Mouse (Mus musculus): Measurements from ENCODE around the gene Alx3. TPM values are rescaled to one million over a fixed set of nuclear protein-coding genes. Genes with fewer than 3 reads are reported as not detected.
A peak's percentile ranks its signal among the peaks of the same experiment; 100 is the strongest.

The Alx3 gene
- polyA plus RNA-seq, 1 experiment from 2014 or later, result not detected

GRCm38 (mm10) chr3:107582130-107582874 lies 12.5 kb upstream of the Alx3 start:
- H3K9ac ChIP-seq (replicated peaks; ENCODE audit: low read depth), result no peak overlapping the region
- DNase-seq (ENCODE audit: low spot score), result no peak
- 4% methylated on average over 18 of the region's 18 CpGs for WGBS
- H3K4me3 ChIP-seq (ENCODE audit: low read depth, low read length), result peak overlapping the region; percentile 27
- no peak for TF ChIP-seq CTCF (IDR thresholded peaks at IDR 0.05)
- TF ChIP-seq EP300 (IDR thresholded peaks at IDR 0.05), result no peak
- ATAC-seq, result no peak
- H3K27ac ChIP-seq (ENCODE audit: low read length), result no peak overlapping the region
- H3K27me3 ChIP-seq (replicated peaks; ENCODE audit: insufficient read depth, low read length), result peaks cover 61% of the 10 kb centered on the region
- peak overlapping the region; percentile 54 for H3K4me2 ChIP-seq (replicated peaks; ENCODE audit: low read depth, low read length)
- no peaks in the 10 kb centered on the region for H3K36me3 ChIP-seq (ENCODE audit: insufficient read depth, low read length)
- H3K9me3 ChIP-seq (ENCODE audit: low read length), result no peaks in the 10 kb centered on the region
- H3K4me1 ChIP-seq (ENCODE audit: insufficient read depth, low read depth, low read length), result no peaks in the 10 kb centered on the region; the same call in 1 of the 2 replicates

GRCm38 (mm10) chr3:107582875-107583767 lies 11.7 kb upstream of the Alx3 start:
- no peak overlapping the region for H3K27ac ChIP-seq (ENCODE audit: low read length)
- H3K9ac ChIP-seq (replicated peaks; ENCODE audit: low read depth), result no peak overlapping the region

GRCm38 (mm10) chr3:107583893-107584292 lies 10.9 kb upstream of the Alx3 start:
- ATAC-seq, result no peak

More at GRCm38 (mm10) chr3:107582875-107583767, 11.7 kb upstream of the Alx3 start:
- no peak for ATAC-seq
- Histone ChIP-seq H3K27me3 (replicated peaks; ENCODE audit: insufficient read depth, low read length) (peaks cover 61% of the 10 kb centered on the region), H3K4me3 (ENCODE audit: low read depth, low read length) (peak overlapping the region; percentile 27), H3K9me3 (ENCODE audit: low read length) (no peaks in the 10 kb centered on the region), H3K4me2 (replicated peaks; ENCODE audit: low read depth, low read length) (peak overlapping the region; percentile 54), H3K4me1 (ENCODE audit: insufficient read depth, low read depth, low read length) (no peaks in the 10 kb centered on the region; the same call in 1 of the 2 replicates), H3K36me3 (ENCODE audit: insufficient read depth, low read length) (no peaks in the 10 kb centered on the region)
- 2% methylated on average over 65 of the region's 65 CpGs for WGBS
- TF ChIP-seq CTCF (IDR thresholded peaks at IDR 0.05) (no peak), EP300 (IDR thresholded peaks at IDR 0.05) (no peak)
- no peak for DNase-seq (ENCODE audit: low spot score)

GRCm38 (mm10) chr3:107586504-107586903 lies 8.3 kb upstream of the Alx3 start:
- peaks cover 44% of the 10 kb centered on the region for H3K27me3 ChIP-seq (replicated peaks; ENCODE audit: insufficient read depth, low read length)
- H3K4me1 ChIP-seq (ENCODE audit: insufficient read depth, low read depth, low read length), result no peaks in the 10 kb centered on the region; the same call in 1 of the 2 replicates
- no peaks in the 10 kb centered on the region for H3K36me3 ChIP-seq (ENCODE audit: insufficient read depth, low read length)
- H3K4me2 ChIP-seq (replicated peaks; ENCODE audit: low read depth, low read length), result no peak overlapping the region
- H3K4me3 ChIP-seq (ENCODE audit: low read depth, low read length), result no peak overlapping the region
- no peak for ATAC-seq
- 53% methylated on average over 6 of the region's 6 CpGs for WGBS
- H3K9ac ChIP-seq (replicated peaks; ENCODE audit: low read depth), result no peak overlapping the region
- DNase-seq (ENCODE audit: low spot score), result no peak
- H3K9me3 ChIP-seq (ENCODE audit: low read length), result no peaks in the 10 kb centered on the region
- no peak overlapping the region for H3K27ac ChIP-seq (ENCODE audit: low read length)
- TF ChIP-seq EP300 (IDR thresholded peaks at IDR 0.05) (no peak), CTCF (IDR thresholded peaks at IDR 0.05) (no peak)

More at GRCm38 (mm10) chr3:107583893-107584292, 10.9 kb upstream of the Alx3 start:
- Histone ChIP-seq H3K4me1 (ENCODE audit: insufficient read depth, low read depth, low read length) (no peaks in the 10 kb centered on the region; the same call in 1 of the 2 replicates), H3K9ac (replicated peaks; ENCODE audit: low read depth) (no peak overlapping the region), H3K9me3 (ENCODE audit: low read length) (no peaks in the 10 kb centered on the region), H3K4me3 (ENCODE audit: low read depth, low read length) (no peak overlapping the region), H3K4me2 (replicated peaks; ENCODE audit: low read depth, low read length) (no peak overlapping the region), H3K27me3 (replicated peaks; ENCODE audit: insufficient read depth, low read length) (peaks cover 61% of the 10 kb centered on the region), H3K36me3 (ENCODE audit: insufficient read depth, low read length) (no peaks in the 10 kb centered on the region), H3K27ac (ENCODE audit: low read length) (no peak overlapping the region)
- TF ChIP-seq EP300 (IDR thresholded peaks at IDR 0.05), result no peak
- no peak for TF ChIP-seq CTCF (IDR thresholded peaks at IDR 0.05)
- 19% methylated on average over 1 of the region's 1 CpGs for WGBS
- DNase-seq (ENCODE audit: low spot score), result no peak

GRCm38 (mm10) chr3:107591612-107592011 lies 3.2 kb upstream of the Alx3 start:
- Histone ChIP-seq H3K27me3 (replicated peaks; ENCODE audit: insufficient read depth, low read length) (peaks cover 51% of the 10 kb centered on the region), H3K4me1 (ENCODE audit: insufficient read depth, low read depth, low read length) (peaks cover 3% of the 10 kb centered on the region; the same call in 1 of the 2 replicates), H3K36me3 (ENCODE audit: insufficient read depth, low read length) (no peaks in the 10 kb centered on the region), H3K4me3 (ENCODE audit: low read depth, low read length) (no peak overlapping the region), H3K9me3 (ENCODE audit: low read length) (no peaks in the 10 kb centered on the region), H3K9ac (replicated peaks; ENCODE audit: low read depth) (no peak overlapping the region), H3K27ac (ENCODE audit: low read length) (no peak overlapping the region), H3K4me2 (replicated peaks; ENCODE audit: low read depth, low read length) (no peak overlapping the region)
- ATAC-seq (no peak), DNase-seq (ENCODE audit: low spot score) (no peak)
- TF ChIP-seq EP300 (IDR thresholded peaks at IDR 0.05) (no peak), CTCF (IDR thresholded peaks at IDR 0.05) (no peak)
- WGBS, result 31% methylated on average over 1 of the region's 1 CpGs

GRCm38 (mm10) chr3:107593632-107594031 lies 1.2 kb upstream of the Alx3 start:
- TF ChIP-seq EP300 (IDR thresholded peaks at IDR 0.05), result no peak
- TF ChIP-seq CTCF (IDR thresholded peaks at IDR 0.05), result no peak
- WGBS, result 50% methylated on average over 2 of the region's 2 CpGs
- Histone ChIP-seq H3K27me3 (replicated peaks; ENCODE audit: insufficient read depth, low read length) (peaks cover 62% of the 10 kb centered on the region), H3K4me3 (ENCODE audit: low read depth, low read length) (no peak overlapping the region), H3K36me3 (ENCODE audit: insufficient read depth, low read length) (no peaks in the 10 kb centered on the region), H3K4me2 (replicated peaks; ENCODE audit: low read depth, low read length) (no peak overlapping the region), H3K4me1 (ENCODE audit: insufficient read depth, low read depth, low read length) (peaks cover 3% of the 10 kb centered on the region; the same call in 1 of the 2 replicates), H3K27ac (ENCODE audit: low read length) (no peak overlapping the region), H3K9me3 (ENCODE audit: low read length) (no peaks in the 10 kb centered on the region), H3K9ac (replicated peaks; ENCODE audit: low read depth) (no peak overlapping the region)
- ATAC-seq (no peak), DNase-seq (ENCODE audit: low spot score) (no peak)

Measured in lung, postnatal 0 days (tissue).